Mouse (Mus musculus) stomach, postnatal 0 days (tissue): ENCODE data around the gene Atad2b.

Experiments
- CTCF ChIP-seq: IDR thresholded peaks from 2 replicates; pipeline ENCODE4 v1.5.1; 2016; ENCODE audit warnings: antibody characterized with exemption, low read depth, mild to moderate bottlenecking, moderate library complexity
- EP300 ChIP-seq: optimal IDR thresholded peaks from 2 replicates; pipeline ENCODE3; 2016; ENCODE audit warnings: antibody characterized with exemption

DNA sequence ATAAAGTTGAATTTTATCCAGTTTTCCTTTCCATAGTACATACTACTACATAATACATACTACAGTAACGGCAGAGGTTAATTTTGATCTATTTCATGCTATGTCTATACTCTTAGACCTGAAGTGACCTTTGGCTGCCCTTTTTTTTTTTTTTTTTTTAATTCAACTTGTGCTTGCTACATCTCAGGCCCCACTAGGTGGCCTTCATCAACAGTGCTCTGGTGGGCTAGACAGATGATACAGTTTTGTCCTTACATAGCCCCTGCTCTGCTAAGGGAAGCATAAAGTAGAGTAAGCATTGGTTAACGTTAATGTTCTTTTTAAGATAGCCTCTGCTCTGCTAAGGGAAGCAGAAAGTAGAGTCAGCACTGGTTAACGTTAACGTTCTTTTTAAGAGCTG is 131.0 kb downstream of the Atad2b start:
- TF ChIP-seq CTCF: no peak
- no peak for TF ChIP-seq EP300
